Mouse (Mus musculus): ENCODE data around the gene Rbm24. TPM values are rescaled to one million over a fixed set of nuclear protein-coding genes. Genes with fewer than 3 reads are reported as not detected.

Rbm24 gene
- polyA plus RNA-seq, 2 experiments: 12.8 to 27.1 TPM

- Histone ChIP-seq H3K36me3 (ENCODE audit: control insufficient read depth, insufficient read depth, low read length) (no peaks in the 10 kb centered on the region), H3K4me3 (replicated peaks; ENCODE audit: low read length) (no peak overlapping the region), H3K9me3 (ENCODE audit: control insufficient read depth, low read length) (no peaks in the 10 kb centered on the region), H3K27me3 (ENCODE audit: control insufficient read depth, insufficient read depth, low read length) (0 out of 2 replicates have a peak, but pooled peaks cover 6% of the 10 kb centered on the region), H3K4me2 (replicated peaks; ENCODE audit: low read depth, low read length, severe bottlenecking) (no peak overlapping the region), H3K27ac (replicated peaks; ENCODE audit: low read depth, low read length) (no peak overlapping the region), H3K4me1 (ENCODE audit: control insufficient read depth, insufficient read depth, low read length) (no peaks in the 10 kb centered on the region), H3K9ac (ENCODE audit: low read depth, low read length, severe bottlenecking) (no peak overlapping the region)
- WGBS: 93% methylated on average over 7 of the region's 7 CpGs
- ATAC-seq (ENCODE audit: low FRiP score, low read depth) (no peak), DNase-seq (ENCODE audit: low spot score) (no peak)
- no peak for TF ChIP-seq POLR2A (IDR thresholded peaks at IDR 0.05; ENCODE audit: borderline replicate concordance, extremely low read depth, insufficient read depth, insufficient read length)
Measured at GRCm38 (mm10) chr13:46423805-46424204, 5.6 kb downstream of the Rbm24 start.

- no peak overlapping the region for H3K27ac ChIP-seq (replicated peaks; ENCODE audit: low read depth, low read length)
- no peaks in the 10 kb centered on the region for H3K4me1 ChIP-seq (ENCODE audit: control insufficient read depth, insufficient read depth, low read length)
- ATAC-seq (ENCODE audit: low FRiP score, low read depth) (no peak), DNase-seq (ENCODE audit: low spot score) (no peak)
- no peaks in the 10 kb centered on the region for H3K36me3 ChIP-seq (ENCODE audit: control insufficient read depth, insufficient read depth, low read length)
- H3K4me3 ChIP-seq (replicated peaks; ENCODE audit: low read length): no peak overlapping the region
- no peaks in the 10 kb centered on the region for H3K9me3 ChIP-seq (ENCODE audit: control insufficient read depth, low read length)
- TF ChIP-seq POLR2A (IDR thresholded peaks at IDR 0.05; ENCODE audit: borderline replicate concordance, extremely low read depth, insufficient read depth, insufficient read length): no peak
- H3K9ac ChIP-seq (ENCODE audit: low read depth, low read length, severe bottlenecking): no peak overlapping the region
- 88% methylated on average over 8 of the region's 8 CpGs for WGBS
- H3K27me3 ChIP-seq (ENCODE audit: control insufficient read depth, insufficient read depth, low read length): 0 out of 2 replicates have a peak, but pooled peaks cover 1% of the 10 kb centered on the region
- H3K4me2 ChIP-seq (replicated peaks; ENCODE audit: low read depth, low read length, severe bottlenecking): no peak overlapping the region
Measured at GRCm38 (mm10) chr13:46424376-46424775, 6.1 kb downstream of the Rbm24 start.

- Histone ChIP-seq H3K4me3 (replicated peaks; ENCODE audit: low read length) (no peak overlapping the region), H3K27ac (replicated peaks; ENCODE audit: low read depth, low read length) (no peak overlapping the region), H3K4me2 (replicated peaks; ENCODE audit: low read depth, low read length, severe bottlenecking) (no peak overlapping the region), H3K9me3 (ENCODE audit: control insufficient read depth, low read length) (no peaks in the 10 kb centered on the region), H3K27me3 (ENCODE audit: control insufficient read depth, insufficient read depth, low read length) (0 out of 2 replicates have a peak, but pooled peaks cover 3% of the 10 kb centered on the region), H3K9ac (ENCODE audit: low read depth, low read length, severe bottlenecking) (no peak overlapping the region), H3K36me3 (ENCODE audit: control insufficient read depth, insufficient read depth, low read length) (no peaks in the 10 kb centered on the region), H3K4me1 (ENCODE audit: control insufficient read depth, insufficient read depth, low read length) (no peaks in the 10 kb centered on the region)
- DNase-seq (ENCODE audit: low spot score): no peak
- no peak; the same call in 1 of the 2 replicates for ATAC-seq (ENCODE audit: low FRiP score, low read depth)
- WGBS: 82% methylated on average over 6 of the region's 6 CpGs
- no peak for TF ChIP-seq POLR2A (IDR thresholded peaks at IDR 0.05; ENCODE audit: borderline replicate concordance, extremely low read depth, insufficient read depth, insufficient read length)
Measured at GRCm38 (mm10) chr13:46426651-46427269, 8.5 kb downstream of the Rbm24 start.

GRCm38 (mm10) chr13:46428964-46429363, 10.7 kb downstream of the Rbm24 start:
- no peaks in the 10 kb centered on the region for H3K36me3 ChIP-seq (ENCODE audit: control insufficient read depth, insufficient read depth, low read length)
- ATAC-seq (ENCODE audit: low FRiP score, low read depth) (peak; percentile 77), DNase-seq (ENCODE audit: low spot score) (peak; percentile 44)
- TF ChIP-seq POLR2A (IDR thresholded peaks at IDR 0.05; ENCODE audit: borderline replicate concordance, extremely low read depth, insufficient read depth, insufficient read length): no peak
- H3K27me3 ChIP-seq (ENCODE audit: control insufficient read depth, insufficient read depth, low read length): 0 out of 2 replicates have a peak, but pooled peaks cover 3% of the 10 kb centered on the region
- no peak overlapping the region for H3K9ac ChIP-seq (ENCODE audit: low read depth, low read length, severe bottlenecking)
- H3K9me3 ChIP-seq (ENCODE audit: control insufficient read depth, low read length): no peaks in the 10 kb centered on the region
- peak overlapping the region; percentile 28 for H3K4me2 ChIP-seq (replicated peaks; ENCODE audit: low read depth, low read length, severe bottlenecking)
- H3K4me1 ChIP-seq (ENCODE audit: control insufficient read depth, insufficient read depth, low read length): no peaks in the 10 kb centered on the region
- 58% methylated on average over 22 of the region's 22 CpGs for WGBS
- H3K4me3 ChIP-seq (replicated peaks; ENCODE audit: low read length): peak overlapping the region; percentile 19; the same call in 1 of the 2 replicates
- H3K27ac ChIP-seq (replicated peaks; ENCODE audit: low read depth, low read length): no peak overlapping the region

GRCm38 (mm10) chr13:46429866-46430265, 11.6 kb downstream of the Rbm24 start:
- no peak overlapping the region for H3K4me3 ChIP-seq (replicated peaks; ENCODE audit: low read length)
- no peaks in the 10 kb centered on the region for H3K4me1 ChIP-seq (ENCODE audit: control insufficient read depth, insufficient read depth, low read length)
- H3K9me3 ChIP-seq (ENCODE audit: control insufficient read depth, low read length): no peaks in the 10 kb centered on the region
- no peak overlapping the region for H3K27ac ChIP-seq (replicated peaks; ENCODE audit: low read depth, low read length)
- H3K27me3 ChIP-seq (ENCODE audit: control insufficient read depth, insufficient read depth, low read length): 0 out of 2 replicates have a peak, but pooled peaks cover 3% of the 10 kb centered on the region
- no peak for DNase-seq (ENCODE audit: low spot score)
- no peak for ATAC-seq (ENCODE audit: low FRiP score, low read depth)
- 89% methylated on average over 11 of the region's 11 CpGs for WGBS
- H3K36me3 ChIP-seq (ENCODE audit: control insufficient read depth, insufficient read depth, low read length): no peaks in the 10 kb centered on the region
- H3K9ac ChIP-seq (ENCODE audit: low read depth, low read length, severe bottlenecking): no peak overlapping the region
- H3K4me2 ChIP-seq (replicated peaks; ENCODE audit: low read depth, low read length, severe bottlenecking): no peak overlapping the region
- TF ChIP-seq POLR2A (IDR thresholded peaks at IDR 0.05; ENCODE audit: borderline replicate concordance, extremely low read depth, insufficient read depth, insufficient read length): no peak
